ENCODE assay signal across 12 mouse cellular contexts in the genomic region with DNA sequence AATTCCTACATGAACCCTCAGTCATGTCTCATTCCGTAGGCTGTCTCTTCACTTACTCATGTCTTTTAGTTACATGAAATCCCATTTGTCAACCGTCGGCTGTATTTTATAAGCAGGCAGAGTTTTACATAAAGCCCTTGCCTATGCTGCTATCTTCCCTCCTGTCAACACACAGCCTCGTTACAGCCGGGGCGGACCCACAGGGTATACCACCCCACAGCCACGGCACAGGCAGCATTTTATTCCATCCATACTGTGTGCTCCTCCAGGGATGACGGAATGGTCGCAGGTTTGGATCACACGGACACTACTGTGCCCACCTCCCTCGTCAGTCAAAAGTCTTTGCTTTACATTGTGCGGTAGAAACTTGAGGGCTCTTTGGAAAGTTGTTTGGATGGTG.
"Had no signal": no experiment of that assay in that cellular context is flagged by ENCODE, and none has a peak within 500 bp of the region (broad histone marks: within the 10 kb centered on the region; RNA-seq: fewer than 3 reads in every experiment).

No protein-coding gene starts in this region.

- H3K27ac ChIP-seq: left cerebral cortex, adult 2 months; liver, embryonic 13.5 days had no signal

- H3K4me1 ChIP-seq: liver, embryonic 13.5 days had no signal

- H3K4me2 ChIP-seq: liver, embryonic 13.5 days; midbrain, embryonic 11.5 days had no signal

- H3K27me3 ChIP-seq: liver, embryonic 13.5 days had no signal

- DNase-seq: kidney, postnatal 14 days; kidney, postnatal 4 days; layer of hippocampus, postnatal 36 days; liver, embryonic 13.5 days; lung, adult 2 months; lung, postnatal 14 days; lung, postnatal 4 days; midbrain, embryonic 14.5 days; thymus, adult 18-20 months; thymus, postnatal 36 days had no signal

- H3K9ac ChIP-seq: liver, embryonic 13.5 days had no signal

- H3K36me3 ChIP-seq: liver, embryonic 13.5 days had no signal

- H3K9me3 ChIP-seq: liver, embryonic 13.5 days had no signal

- H3K4me3 ChIP-seq: left cerebral cortex, adult 2 months; liver, embryonic 13.5 days had no signal
